Mouse (Mus musculus) limb, embryonic 10.5 days (tissue): ENCODE data around the gene Fsd1l. TPM values are rescaled to one million over a fixed set of nuclear protein-coding genes. Genes with fewer than 3 reads are reported as not detected.

Experiments
- DNase-seq: peaks from one replicate; pipeline ENCODE4 v3.0.0-alpha.2; 2017; ENCODE audit warnings: low spot score
- H3K27ac ChIP-seq: fragments of 300-500 bp; sonication (generic); 2 replicates; pipeline ENCODE4 v1.5.1; 2016; ENCODE audit warnings: mild to moderate bottlenecking
- H3K27me3 ChIP-seq: fragments of 300-500 bp; sonication (generic); 2 replicates; pipeline ENCODE4 v1.6.1; 2016; ENCODE audit warnings: low read depth, mild to moderate bottlenecking; ENCODE audit not compliant: poor library complexity, severe bottlenecking
- H3K36me3 ChIP-seq: fragments of 300-500 bp; sonication (generic); 2 replicates; pipeline ENCODE4 v1.6.1; 2016; ENCODE audit warnings: mild to moderate bottlenecking, moderate library complexity
- H3K4me1 ChIP-seq: fragments of 300-500 bp; sonication (generic); 2 replicates; pipeline ENCODE4 v1.6.1; 2016
- H3K4me3 ChIP-seq: fragments of 300-500 bp; sonication (generic); 2 replicates; pipeline ENCODE4 v1.5.1; 2016; ENCODE audit warnings: mild to moderate bottlenecking, moderate library complexity
- H3K9me3 ChIP-seq: fragments of 300-500 bp; sonication (generic); replicated peaks from 2 replicates; pipeline ENCODE4 v1.6.1; 2016; ENCODE audit warnings: mild to moderate bottlenecking
- WGBS: fragments of 180-500 bp; shearing (Covaris S2); methylation state at CpG from one replicate; pipeline ENCODE4 v1.1.7; 2016; 5-methylcytosine and 5-hydroxymethylcytosine counted together
- polyA plus RNA-seq: library from polyadenylated mRNA; unstranded; fragments of >200 nt; fragmentation: Nextera tagmentation; extraction: Ambion mirVana; gene quantifications from 2 replicates; pipeline ENCODE4 v1.2.1, GENCODE M21; 2016

The Fsd1l gene
- polyA plus RNA-seq = 11.5 and 12.9 TPM in 2 replicates

GRCm38 (mm10) chr4:53631316-53632010, at the start of gene Fsd1l:
Fsd1l (plus strand) TSS chr4:53631471.
- under 1% methylated on average over 80 of the region's 88 CpGs for WGBS
- peaks cover 9% of the 10 kb centered on the region for H3K4me1 ChIP-seq

GRCm38 (mm10) chr4:53587676-53588075, 43.6 kb upstream of the Fsd1l start:
- DNase-seq = no peak
- H3K27me3 ChIP-seq = no peaks in the 10 kb centered on the region
- no peak overlapping the region for H3K4me3 ChIP-seq
- no peaks in the 10 kb centered on the region for H3K9me3 ChIP-seq
- H3K36me3 ChIP-seq = no peaks in the 10 kb centered on the region
- H3K4me1 ChIP-seq = no peaks in the 10 kb centered on the region
- H3K27ac ChIP-seq = no peak overlapping the region

More at GRCm38 (mm10) chr4:53631316-53632010, at the start of gene Fsd1l:
- Histone ChIP-seq H3K27me3 (no peaks in the 10 kb centered on the region), H3K27ac (peak within 1 kb of the TSS; percentile 94), H3K9me3 (no peaks in the 10 kb centered on the region), H3K36me3 (0 out of 2 replicates have a peak, but pooled peaks cover under 1% of the 10 kb centered on the region), H3K4me3 (peak within 1 kb of the TSS; percentile 88)
- DNase-seq = peak; percentile 85

GRCm38 (mm10) chr4:53588936-53589335, 42.3 kb upstream of the Fsd1l start:
- 94% methylated on average over 1 of the region's 1 CpGs for WGBS
- no peaks in the 10 kb centered on the region for H3K27me3 ChIP-seq
- no peaks in the 10 kb centered on the region for H3K9me3 ChIP-seq
- no peak overlapping the region for H3K27ac ChIP-seq
- no peak overlapping the region for H3K4me3 ChIP-seq
- H3K36me3 ChIP-seq = no peaks in the 10 kb centered on the region
- DNase-seq = no peak
- H3K4me1 ChIP-seq = no peaks in the 10 kb centered on the region

DNA sequence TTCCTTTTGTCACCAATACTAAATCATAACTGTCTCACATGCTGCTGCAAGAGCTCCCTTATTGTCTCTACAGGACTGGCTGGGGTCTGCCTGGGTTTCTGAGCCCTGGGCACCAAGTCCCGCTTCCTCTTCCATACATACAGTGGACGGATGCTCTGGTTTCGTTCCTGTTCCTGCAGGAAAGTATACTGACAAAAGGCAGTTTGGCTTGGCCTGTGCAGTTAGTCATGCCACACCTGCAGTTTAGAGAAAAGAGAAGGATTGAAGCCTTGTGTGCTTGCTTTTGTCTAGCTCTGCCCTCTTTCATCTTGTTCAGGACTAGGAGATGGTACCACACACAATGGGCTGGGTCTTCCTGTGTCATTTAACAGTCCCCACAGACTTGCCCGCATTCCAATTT, 41.8 kb upstream of the Fsd1l start:
- no peaks in the 10 kb centered on the region for H3K4me1 ChIP-seq
- H3K4me3 ChIP-seq = no peak overlapping the region
- no peaks in the 10 kb centered on the region for H3K36me3 ChIP-seq
- H3K9me3 ChIP-seq = no peaks in the 10 kb centered on the region
- no peaks in the 10 kb centered on the region for H3K27me3 ChIP-seq
- H3K27ac ChIP-seq = no peak overlapping the region
- WGBS = 92% methylated on average over 4 of the region's 4 CpGs
- no peak for DNase-seq

GRCm38 (mm10) chr4:53590163-53590562, 41.1 kb upstream of the Fsd1l start:
- H3K4me3 ChIP-seq = no peak overlapping the region
- no peaks in the 10 kb centered on the region for H3K36me3 ChIP-seq
- no peaks in the 10 kb centered on the region for H3K4me1 ChIP-seq
- H3K27me3 ChIP-seq = no peaks in the 10 kb centered on the region
- no peak for DNase-seq
- H3K27ac ChIP-seq = no peak overlapping the region
- 89% methylated on average over 4 of the region's 4 CpGs for WGBS
- no peaks in the 10 kb centered on the region for H3K9me3 ChIP-seq

- Histone ChIP-seq H3K27ac (no peak overlapping the region), H3K9me3 (no peaks in the 10 kb centered on the region), H3K36me3 (no peaks in the 10 kb centered on the region), H3K4me3 (no peak overlapping the region), H3K4me1 (no peaks in the 10 kb centered on the region), H3K27me3 (no peaks in the 10 kb centered on the region)
- no peak for DNase-seq
- 92% methylated on average over 7 of the region's 7 CpGs for WGBS
Measured at GRCm38 (mm10) chr4:53590691-53591447, 40.4 kb upstream of the Fsd1l start.

DNA sequence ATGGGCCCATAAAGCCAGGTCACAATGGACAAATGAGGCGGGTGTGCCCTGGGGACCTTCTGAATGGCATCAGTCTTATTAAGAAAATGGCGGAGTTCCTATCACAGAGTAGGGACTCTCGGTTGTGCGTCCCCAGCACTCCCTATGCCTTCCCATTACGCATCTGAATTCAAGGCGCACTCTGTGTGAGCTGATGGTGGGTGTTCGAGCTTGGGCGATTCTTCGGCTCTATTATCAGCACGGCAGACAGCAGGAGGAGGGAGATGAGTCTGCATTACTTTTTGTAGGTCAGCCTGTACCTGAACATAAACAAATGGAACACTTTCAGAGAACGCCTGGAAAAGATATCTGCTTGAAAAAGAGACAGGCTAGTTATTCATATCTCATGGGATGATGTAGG, 39.7 kb upstream of the Fsd1l start:
- 91% methylated on average over 11 of the region's 11 CpGs for WGBS
- H3K4me1 ChIP-seq = no peaks in the 10 kb centered on the region
- H3K9me3 ChIP-seq = no peaks in the 10 kb centered on the region
- H3K4me3 ChIP-seq = no peak overlapping the region
- no peaks in the 10 kb centered on the region for H3K36me3 ChIP-seq
- H3K27me3 ChIP-seq = no peaks in the 10 kb centered on the region
- no peak for DNase-seq
- H3K27ac ChIP-seq = no peak overlapping the region

DNA sequence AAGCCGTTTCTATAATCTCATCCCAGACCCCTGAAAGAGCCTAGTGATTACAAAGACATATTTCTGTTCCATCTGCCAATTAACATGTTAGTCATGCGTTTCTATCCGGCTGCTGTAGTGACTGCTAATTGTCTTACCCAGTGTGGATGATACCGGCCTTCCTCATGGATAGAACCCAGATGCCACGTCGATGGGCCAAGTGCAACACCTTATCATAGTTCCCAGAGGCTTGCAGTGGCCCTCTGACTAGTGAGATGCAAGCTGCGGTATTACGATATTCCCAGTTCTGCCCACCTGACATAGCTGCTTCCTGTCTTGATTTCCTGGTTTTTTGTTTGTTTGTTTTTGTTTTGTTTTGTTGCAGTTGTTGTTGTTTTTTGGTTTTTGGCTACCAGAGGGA, 39.3 kb upstream of the Fsd1l start:
- H3K4me3 ChIP-seq = no peak overlapping the region
- DNase-seq = no peak
- 88% methylated on average over 8 of the region's 8 CpGs for WGBS

DNA sequence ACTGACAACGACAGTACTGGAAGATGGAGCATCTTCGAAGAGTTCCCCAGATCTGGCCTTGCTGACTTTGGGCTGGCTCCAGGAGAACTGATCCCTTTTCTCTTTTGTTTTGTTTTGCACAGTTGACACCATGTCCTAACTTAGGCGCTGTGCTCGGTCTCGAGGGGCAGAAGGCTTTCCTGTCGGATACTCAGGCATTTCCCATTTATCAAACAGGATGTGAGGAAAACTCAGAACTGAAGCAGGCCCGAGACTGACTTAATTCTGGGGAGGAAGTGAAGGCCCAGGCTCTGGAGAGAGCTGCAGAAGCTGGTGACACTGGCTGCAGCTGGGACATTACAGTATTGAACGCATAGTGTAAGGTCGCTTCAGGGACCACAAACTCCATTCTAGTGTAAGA, 38.9 kb upstream of the Fsd1l start:
- no peak overlapping the region; the same call in 1 of the 2 replicates for H3K27ac ChIP-seq

More for the DNA sequence above, 39.3 kb upstream of the Fsd1l start:
- Histone ChIP-seq H3K27ac (no peak overlapping the region; the same call in 1 of the 2 replicates), H3K27me3 (no peaks in the 10 kb centered on the region), H3K4me1 (no peaks in the 10 kb centered on the region), H3K36me3 (no peaks in the 10 kb centered on the region), H3K9me3 (no peaks in the 10 kb centered on the region)

DNA sequence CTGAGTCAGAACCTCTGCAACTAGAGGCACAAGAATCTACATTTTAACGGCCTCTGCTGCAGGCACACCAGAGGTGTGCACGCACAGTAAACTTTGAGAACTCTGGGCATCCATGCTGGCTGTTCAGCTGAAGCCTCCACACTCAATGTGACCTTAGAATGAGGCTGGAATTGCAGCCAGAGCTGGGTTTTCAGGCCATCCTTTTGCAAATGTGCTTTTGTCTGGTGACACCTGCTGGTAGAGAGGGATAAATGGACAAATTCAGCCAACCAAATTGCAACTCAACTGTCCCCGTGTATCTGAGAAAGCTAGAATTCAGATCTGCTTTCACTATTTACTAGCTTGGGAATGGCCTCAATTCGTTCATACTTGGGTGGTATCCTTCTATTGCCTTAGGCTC, 37.1 kb upstream of the Fsd1l start:
- H3K36me3 ChIP-seq = no peaks in the 10 kb centered on the region
- peak; percentile 46 for DNase-seq

More for the DNA sequence above, 38.9 kb upstream of the Fsd1l start:
- Histone ChIP-seq H3K36me3 (no peaks in the 10 kb centered on the region), H3K9me3 (no peaks in the 10 kb centered on the region), H3K27me3 (no peaks in the 10 kb centered on the region), H3K4me1 (no peaks in the 10 kb centered on the region), H3K4me3 (no peak overlapping the region)
- WGBS = 73% methylated on average over 9 of the region's 9 CpGs
- no peak for DNase-seq

GRCm38 (mm10) chr4:53595246-53596062, 35.8 kb upstream of the Fsd1l start:
- Histone ChIP-seq H3K27ac (no peak overlapping the region), H3K36me3 (no peaks in the 10 kb centered on the region), H3K9me3 (no peaks in the 10 kb centered on the region), H3K4me3 (no peak overlapping the region), H3K4me1 (no peaks in the 10 kb centered on the region), H3K27me3 (no peaks in the 10 kb centered on the region)
- no peak for DNase-seq
- WGBS = 79% methylated on average over 12 of the region's 12 CpGs

More for the DNA sequence above, 37.1 kb upstream of the Fsd1l start:
- H3K4me1 ChIP-seq = no peaks in the 10 kb centered on the region
- H3K9me3 ChIP-seq = no peaks in the 10 kb centered on the region
- no peak overlapping the region for H3K27ac ChIP-seq
- H3K4me3 ChIP-seq = no peak overlapping the region
- 45% methylated on average over 4 of the region's 4 CpGs for WGBS
- H3K27me3 ChIP-seq = no peaks in the 10 kb centered on the region

DNA sequence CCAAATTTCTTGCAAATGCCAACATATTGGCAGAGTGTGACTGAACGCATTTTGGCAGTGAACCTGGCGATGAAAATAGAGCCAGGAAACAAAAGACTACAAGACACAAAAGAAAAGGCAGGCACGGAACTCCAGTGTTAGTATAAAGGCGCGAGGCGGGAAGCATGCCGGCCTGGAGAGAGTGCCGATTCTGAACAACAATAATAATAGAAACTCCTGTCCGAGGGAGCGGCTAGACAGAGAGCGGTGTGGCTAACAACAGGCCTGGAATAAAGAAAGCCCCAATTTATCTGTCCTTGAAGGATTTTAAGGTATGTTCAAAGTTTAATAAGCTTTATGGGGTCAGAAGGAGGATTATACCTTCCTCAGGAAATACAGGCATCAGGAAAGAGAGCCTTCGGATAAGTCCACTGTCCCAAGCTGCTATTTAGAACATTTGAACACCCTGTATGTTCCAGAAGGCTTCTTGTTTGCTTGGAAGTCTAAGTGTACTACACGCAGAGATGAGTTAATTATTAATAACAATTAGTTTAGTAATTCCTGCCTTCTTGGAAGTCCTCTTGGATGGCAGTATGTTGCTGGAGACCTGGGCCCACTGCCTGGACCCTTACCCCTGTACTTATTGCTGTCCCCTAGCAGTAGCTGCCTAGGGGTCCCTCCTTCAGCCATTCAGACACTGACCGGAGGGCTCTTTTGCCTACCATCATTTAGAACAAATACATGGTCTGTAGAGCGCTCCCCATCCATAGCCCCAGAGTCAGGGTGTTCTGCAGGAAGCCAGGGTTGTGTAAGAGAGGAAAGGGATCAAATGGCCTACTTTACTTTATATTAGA, 35.0 kb upstream of the Fsd1l start:
- Histone ChIP-seq H3K27me3 (no peaks in the 10 kb centered on the region), H3K27ac (no peak overlapping the region), H3K4me3 (no peak overlapping the region), H3K36me3 (no peaks in the 10 kb centered on the region), H3K9me3 (no peaks in the 10 kb centered on the region), H3K4me1 (no peaks in the 10 kb centered on the region)
- WGBS = 93% methylated on average over 15 of the region's 15 CpGs
- no peak for DNase-seq
